Mouse (Mus musculus): ENCODE results near the gene Dpf2. TPM values are rescaled to one million over a fixed set of nuclear protein-coding genes. Genes with fewer than 3 reads are reported as not detected.

The Dpf2 gene
- polyA plus RNA-seq, 1 experiment: not detected

DNA sequence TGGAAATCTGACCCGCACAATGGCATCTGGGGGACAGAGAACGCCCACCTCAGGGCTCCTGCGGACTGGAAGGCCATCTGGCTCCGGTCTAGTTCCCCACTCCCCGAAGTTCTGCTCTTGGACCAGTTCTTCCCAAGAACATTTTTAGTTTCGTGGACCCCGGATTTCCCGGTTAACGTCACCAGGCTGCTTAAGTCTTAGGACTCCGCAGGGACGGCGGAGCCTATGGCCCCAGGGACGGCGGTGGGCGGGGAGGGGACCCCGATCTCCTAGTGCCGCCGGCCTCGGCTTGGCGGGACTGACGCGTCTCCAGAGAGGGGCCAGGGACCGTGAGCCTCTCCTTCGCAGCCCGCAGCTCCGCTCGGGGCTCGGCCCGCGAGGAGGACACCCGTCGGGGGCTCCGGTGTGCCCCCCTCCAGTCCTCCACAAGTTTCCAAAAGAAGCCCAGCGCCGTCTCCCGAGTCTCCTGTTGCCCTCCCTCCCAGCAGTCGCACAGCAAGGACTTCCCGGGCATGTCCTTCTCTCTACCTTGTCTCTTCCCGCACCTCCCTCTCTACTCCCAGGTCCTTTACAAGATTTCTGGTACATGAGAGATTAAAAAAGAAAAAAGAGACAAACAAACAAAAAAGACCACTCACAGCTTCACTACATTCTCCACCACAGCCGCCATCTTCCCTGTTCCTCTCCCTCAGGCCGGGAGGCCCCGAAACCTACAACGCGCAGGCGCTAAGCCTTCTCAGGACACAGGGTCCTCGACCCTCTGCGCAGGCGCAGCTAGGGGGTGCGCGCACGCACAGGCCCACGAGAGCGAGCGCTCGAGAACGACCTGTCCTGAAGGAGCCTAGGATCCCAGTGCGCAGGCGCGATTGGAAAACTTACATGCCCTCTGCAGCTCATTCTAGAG lies 455 bp downstream of the Dpf2 start:
- H3K4me3 ChIP-seq (ENCODE audit: insufficient read depth, low read depth, low read length): peak overlapping the region; percentile 89
- peak; percentile 74 for TF ChIP-seq POLR2A (IDR thresholded peaks at IDR 0.05; ENCODE audit: insufficient read depth, low read depth, low read length)
- TF ChIP-seq CTCF (IDR thresholded peaks at IDR 0.05; ENCODE audit: insufficient read depth, low read depth, low read length): no peak
- H3K4me1 ChIP-seq (ENCODE audit: control insufficient read depth, insufficient read depth, low read length): peaks cover 11% of the 10 kb centered on the region
- H3K27ac ChIP-seq (ENCODE audit: insufficient read depth, low read depth, low read length): peak overlapping the region; percentile 82
- WGBS: under 1% methylated on average over 59 of the region's 59 CpGs

DNA sequence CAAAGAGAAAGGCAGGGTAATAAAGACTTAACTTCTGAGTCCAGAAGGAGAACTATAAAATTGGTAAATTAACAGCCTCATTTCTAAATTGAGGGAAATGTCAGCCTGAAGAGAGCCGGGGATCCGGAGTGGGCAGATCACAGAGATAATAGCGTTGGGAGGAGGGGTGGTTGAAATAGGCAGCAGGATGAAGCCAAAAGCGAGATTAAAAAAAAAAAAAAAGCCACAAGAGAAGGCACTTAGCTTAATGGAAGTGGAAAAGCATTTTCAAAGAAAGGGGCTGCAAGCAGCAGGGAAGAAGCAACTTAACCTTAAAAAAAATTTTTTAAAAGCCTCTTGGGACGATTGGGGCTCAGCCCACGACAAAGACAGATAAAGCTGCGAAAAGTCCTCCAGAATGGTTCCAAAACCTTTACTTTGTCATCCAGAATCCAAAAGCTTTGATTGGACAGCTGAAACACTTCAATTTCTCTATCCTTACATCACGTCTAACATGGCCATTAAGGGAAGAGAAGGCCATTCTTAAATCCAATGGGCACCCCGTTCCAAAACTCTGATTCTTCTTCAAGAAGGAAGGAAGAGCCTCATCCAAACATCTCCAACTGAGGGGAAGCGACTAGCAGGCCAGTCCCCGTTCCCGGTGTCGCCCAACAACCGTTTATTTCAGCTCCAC lies 1.2 kb downstream of the Dpf2 start:
- 2% methylated on average over 14 of the region's 14 CpGs for WGBS
- peaks cover 11% of the 10 kb centered on the region for H3K4me1 ChIP-seq (ENCODE audit: control insufficient read depth, insufficient read depth, low read length)
- H3K27ac ChIP-seq (ENCODE audit: insufficient read depth, low read depth, low read length): peak overlapping the region; percentile 68
- peak overlapping the region; percentile 89 for H3K4me3 ChIP-seq (ENCODE audit: insufficient read depth, low read depth, low read length)
- TF ChIP-seq CTCF (IDR thresholded peaks at IDR 0.05; ENCODE audit: insufficient read depth, low read depth, low read length) (no peak), POLR2A (IDR thresholded peaks at IDR 0.05; ENCODE audit: insufficient read depth, low read depth, low read length) (no peak)

DNA sequence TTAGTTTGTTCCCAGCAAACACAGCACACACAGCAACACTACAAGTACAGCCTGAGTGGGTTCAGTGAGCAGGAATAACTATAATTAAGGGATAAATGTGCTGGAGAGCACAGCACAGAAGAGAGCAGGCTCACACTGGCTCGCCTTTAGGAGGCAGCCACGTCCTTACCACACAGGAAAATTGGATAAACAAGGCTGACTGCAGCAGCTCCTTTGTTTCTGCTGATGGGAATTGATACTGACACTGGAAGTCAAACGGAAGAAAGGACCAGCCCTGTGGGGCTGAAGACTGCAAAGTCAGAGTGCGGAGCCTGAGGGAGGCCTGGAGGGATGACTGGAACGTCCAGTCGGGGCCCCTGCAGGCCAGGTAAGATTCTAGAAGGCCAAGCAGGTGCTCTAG lies 2.6 kb downstream of the Dpf2 start:
- peaks cover 11% of the 10 kb centered on the region for H3K4me1 ChIP-seq (ENCODE audit: control insufficient read depth, insufficient read depth, low read length)
- H3K27ac ChIP-seq (ENCODE audit: insufficient read depth, low read depth, low read length): peak overlapping the region; percentile 58; the same call in 1 of the 2 replicates
- 13% methylated on average over 6 of the region's 6 CpGs for WGBS
- peak overlapping the region; percentile 38 for H3K4me3 ChIP-seq (ENCODE audit: insufficient read depth, low read depth, low read length)
- TF ChIP-seq CTCF (IDR thresholded peaks at IDR 0.05; ENCODE audit: insufficient read depth, low read depth, low read length) (no peak), POLR2A (IDR thresholded peaks at IDR 0.05; ENCODE audit: insufficient read depth, low read depth, low read length) (no peak)

DNA sequence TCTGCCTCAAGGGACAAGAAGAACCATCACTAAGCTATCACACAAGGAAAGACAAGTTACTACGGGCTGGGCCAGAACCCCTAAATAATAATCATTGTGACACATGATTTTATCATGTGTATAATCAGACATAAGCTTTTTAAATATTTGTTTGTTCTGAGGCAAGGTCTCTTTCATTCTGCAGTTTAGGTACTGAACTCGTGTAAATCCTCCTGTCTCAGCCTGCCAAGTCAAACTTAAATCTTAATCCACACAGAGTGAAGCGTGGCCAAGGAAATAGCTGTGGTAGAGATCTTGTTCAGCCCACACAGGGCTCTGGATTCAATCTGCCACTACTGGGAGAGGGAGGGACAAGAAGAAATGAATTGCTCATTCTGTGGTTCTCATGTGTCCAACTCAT lies 5.5 kb downstream of the Dpf2 start:
- TF ChIP-seq POLR2A (IDR thresholded peaks at IDR 0.05; ENCODE audit: insufficient read depth, low read depth, low read length): no peak
- TF ChIP-seq CTCF (IDR thresholded peaks at IDR 0.05; ENCODE audit: insufficient read depth, low read depth, low read length): no peak
- WGBS: 70% methylated on average over 3 of the region's 3 CpGs
- Histone ChIP-seq H3K4me1 (ENCODE audit: control insufficient read depth, insufficient read depth, low read length) (peaks cover 4% of the 10 kb centered on the region), H3K27ac (ENCODE audit: insufficient read depth, low read depth, low read length) (no peak overlapping the region), H3K4me3 (ENCODE audit: insufficient read depth, low read depth, low read length) (no peak overlapping the region)

DNA sequence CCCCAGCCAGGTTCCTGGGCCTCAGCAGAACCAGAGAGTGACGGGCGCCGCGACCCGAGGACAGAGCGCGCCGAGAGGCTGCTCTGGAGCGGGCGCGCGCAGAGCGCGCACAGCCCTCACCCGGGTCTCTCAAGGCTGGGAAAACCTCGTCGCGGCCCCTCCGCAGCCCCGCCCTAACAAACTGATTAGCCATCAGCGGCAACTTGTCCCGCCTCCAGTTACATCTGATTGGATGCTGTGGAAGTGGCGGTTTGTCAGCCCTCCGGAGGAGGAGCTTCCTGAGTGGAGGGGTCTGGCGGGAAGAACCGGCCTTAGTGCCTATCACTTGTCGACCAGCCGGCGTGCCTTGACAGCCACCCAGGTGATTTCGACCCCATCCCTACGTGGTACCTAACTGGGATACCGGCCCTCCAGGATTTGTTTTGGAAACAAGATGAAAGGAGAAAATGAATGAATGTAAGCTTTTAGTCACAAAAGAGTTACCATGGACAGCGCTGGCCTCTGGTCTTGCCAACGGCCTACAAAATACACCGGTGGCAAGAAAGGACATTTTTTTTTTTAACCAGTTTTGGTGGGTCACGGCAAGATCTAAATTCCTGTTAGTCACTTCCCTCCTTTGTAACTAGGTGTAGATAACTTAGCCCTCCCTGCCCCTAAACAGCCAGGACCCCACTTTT lies 18.7 kb downstream of the Dpf2 start, which contains the start of gene Tigd3:
Tigd3 (minus strand) TSS at position 148 of the 677 bp plus-strand sequence.
- TF ChIP-seq POLR2A (IDR thresholded peaks at IDR 0.05; ENCODE audit: insufficient read depth, low read depth, low read length) (peak; percentile 93), CTCF (IDR thresholded peaks at IDR 0.05; ENCODE audit: insufficient read depth, low read depth, low read length) (no peak)
- Histone ChIP-seq H3K27ac (ENCODE audit: insufficient read depth, low read depth, low read length) (no peak within 1 kb of the TSS), H3K4me1 (ENCODE audit: control insufficient read depth, insufficient read depth, low read length) (peaks cover 21% of the 10 kb centered on the region), H3K4me3 (ENCODE audit: insufficient read depth, low read depth, low read length) (peak within 1 kb of the TSS; percentile 68)
- WGBS: under 1% methylated on average over 36 of the region's 36 CpGs

DNA sequence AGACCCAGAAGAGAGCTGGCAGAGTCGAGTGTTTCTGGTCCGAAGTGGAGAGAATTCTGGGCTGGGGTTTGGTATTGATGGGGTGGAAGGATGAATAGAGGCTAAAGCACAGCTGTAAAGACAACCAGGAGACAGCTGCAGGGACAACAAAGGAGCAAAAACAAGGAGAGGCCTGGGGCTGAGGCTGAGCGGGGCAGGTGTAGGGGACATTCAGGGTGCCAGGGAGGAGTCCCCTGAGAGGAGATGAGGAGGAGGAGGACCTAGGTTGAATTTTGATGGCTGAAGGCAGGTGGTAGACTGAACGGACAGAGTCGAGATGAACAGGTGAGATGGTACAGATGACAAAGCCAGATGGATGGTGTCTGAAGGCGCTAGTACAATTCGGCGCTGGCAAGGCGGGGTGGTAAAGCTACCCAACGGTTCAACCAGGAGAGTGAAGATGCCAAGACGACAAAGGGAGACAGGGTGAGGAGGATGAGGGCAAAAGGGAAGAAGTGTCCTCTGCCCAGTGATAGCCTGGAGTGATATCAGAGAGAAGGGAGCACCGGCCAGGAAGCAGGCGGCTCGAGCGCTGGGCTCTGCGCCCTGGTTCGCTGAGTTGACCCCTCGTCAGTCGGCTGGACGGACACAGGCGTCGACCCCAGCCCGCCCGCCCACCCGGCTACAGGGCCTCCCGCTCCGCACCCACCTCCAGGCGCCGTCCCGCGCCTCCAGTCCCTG lies 19.4 kb downstream of the Dpf2 start:
- TF ChIP-seq POLR2A (IDR thresholded peaks at IDR 0.05; ENCODE audit: insufficient read depth, low read depth, low read length) (no peak), CTCF (IDR thresholded peaks at IDR 0.05; ENCODE audit: insufficient read depth, low read depth, low read length) (no peak)
- H3K4me1 ChIP-seq (ENCODE audit: control insufficient read depth, insufficient read depth, low read length): peaks cover 21% of the 10 kb centered on the region
- H3K27ac ChIP-seq (ENCODE audit: insufficient read depth, low read depth, low read length): no peak overlapping the region
- peak overlapping the region; percentile 68 for H3K4me3 ChIP-seq (ENCODE audit: insufficient read depth, low read depth, low read length)
- WGBS: 5% methylated on average over 23 of the region's 31 CpGs

DNA sequence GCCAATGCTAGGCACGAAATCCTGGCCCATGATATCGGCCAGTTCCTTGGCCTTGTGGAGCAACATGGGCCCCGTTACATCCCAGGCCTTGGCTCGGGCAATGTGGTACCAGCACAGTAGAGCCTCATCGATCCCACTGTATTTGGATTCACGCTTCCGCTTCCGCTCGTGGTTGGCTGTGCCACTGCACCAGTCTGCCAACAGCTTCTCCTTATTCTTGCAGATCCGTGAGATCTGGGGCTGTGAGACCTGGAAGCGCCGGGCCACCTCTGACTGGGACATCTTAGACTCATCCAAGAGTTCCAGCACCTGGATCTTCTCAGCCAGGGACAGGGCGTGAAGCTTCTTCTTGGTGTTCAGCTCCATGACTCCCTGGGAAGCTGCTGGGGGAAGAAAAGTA lies 20.1 kb downstream of the Dpf2 start:
- H3K4me1 ChIP-seq (ENCODE audit: control insufficient read depth, insufficient read depth, low read length): peaks cover 21% of the 10 kb centered on the region
- no peak overlapping the region for H3K27ac ChIP-seq (ENCODE audit: insufficient read depth, low read depth, low read length)
- 74% methylated on average over 13 of the region's 13 CpGs for WGBS
- no peak for TF ChIP-seq POLR2A (IDR thresholded peaks at IDR 0.05; ENCODE audit: insufficient read depth, low read depth, low read length)
- TF ChIP-seq CTCF (IDR thresholded peaks at IDR 0.05; ENCODE audit: insufficient read depth, low read depth, low read length): no peak
- H3K4me3 ChIP-seq (ENCODE audit: insufficient read depth, low read depth, low read length): peak overlapping the region; percentile 68; the same call in 1 of the 2 replicates

DNA sequence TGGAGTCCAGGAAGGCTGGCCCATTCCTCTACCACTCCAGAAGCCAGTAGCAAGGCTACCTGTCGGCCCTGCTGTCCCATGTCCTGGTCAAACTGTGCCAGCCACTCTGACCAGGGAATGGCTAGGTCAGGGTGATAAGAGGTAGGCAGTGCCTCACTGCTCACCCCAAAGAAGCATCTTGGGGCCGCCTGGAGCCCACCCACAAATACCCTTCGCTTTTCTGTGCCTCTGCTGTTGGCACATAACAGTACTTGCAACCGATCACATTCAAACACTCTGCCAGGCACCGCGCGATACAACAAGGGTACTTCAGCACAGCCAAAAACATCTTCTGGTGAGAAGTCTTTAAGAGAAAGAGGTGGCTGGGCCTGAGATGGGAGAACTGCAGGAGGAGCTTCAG lies 20.5 kb downstream of the Dpf2 start:
- Histone ChIP-seq H3K4me3 (ENCODE audit: insufficient read depth, low read depth, low read length) (no peak overlapping the region), H3K4me1 (ENCODE audit: control insufficient read depth, insufficient read depth, low read length) (peaks cover 21% of the 10 kb centered on the region), H3K27ac (ENCODE audit: insufficient read depth, low read depth, low read length) (no peak overlapping the region)
- no peak for TF ChIP-seq CTCF (IDR thresholded peaks at IDR 0.05; ENCODE audit: insufficient read depth, low read depth, low read length)
- TF ChIP-seq POLR2A (IDR thresholded peaks at IDR 0.05; ENCODE audit: insufficient read depth, low read depth, low read length): no peak
- 91% methylated on average over 7 of the region's 7 CpGs for WGBS

Data from olfactory bulb, adult 2 months (tissue).